Mouse (Mus musculus): Measurements from ENCODE around the gene Vti1a.
A peak's percentile ranks its signal among the peaks of the same experiment; 100 is the strongest.

The Vti1a gene

GRCm38 (mm10) chr19:55381343-55381742, 65.2 kb downstream of the Vti1a start:
- no peak for DNase-seq

GRCm38 (mm10) chr19:55382745-55383144, 66.7 kb downstream of the Vti1a start:
- DNase-seq = no peak

GRCm38 (mm10) chr19:55384634-55385033, 68.5 kb downstream of the Vti1a start:
- DNase-seq = no peak

GRCm38 (mm10) chr19:55389019-55389418, 72.9 kb downstream of the Vti1a start:
- DNase-seq = no peak

GRCm38 (mm10) chr19:55390323-55390722, 74.2 kb downstream of the Vti1a start:
- DNase-seq = no peak

GRCm38 (mm10) chr19:55401638-55402037, 85.5 kb downstream of the Vti1a start:
- DNase-seq = no peak

- DNase-seq = no peak
Measured at GRCm38 (mm10) chr19:55408486-55408885, 92.4 kb downstream of the Vti1a start.

- no peak for DNase-seq
Measured at GRCm38 (mm10) chr19:55411415-55411814, 95.3 kb downstream of the Vti1a start.

GRCm38 (mm10) chr19:55411894-55412293, 95.8 kb downstream of the Vti1a start:
- DNase-seq = no peak

- no peak for DNase-seq
Measured at GRCm38 (mm10) chr19:55414050-55414449, 98.0 kb downstream of the Vti1a start.

- DNase-seq = no peak
Measured at GRCm38 (mm10) chr19:55418756-55419155, 102.7 kb downstream of the Vti1a start.

GRCm38 (mm10) chr19:55419961-55420360, 103.9 kb downstream of the Vti1a start:
- DNase-seq = no peak

GRCm38 (mm10) chr19:55421816-55422215, 105.7 kb downstream of the Vti1a start:
- peak; percentile 54 for DNase-seq

- DNase-seq = no peak
Measured at GRCm38 (mm10) chr19:55422311-55423064, 106.4 kb downstream of the Vti1a start.

GRCm38 (mm10) chr19:55423065-55423716, 107.1 kb downstream of the Vti1a start:
- no peak for DNase-seq

- peak; percentile 87 for DNase-seq
Measured at GRCm38 (mm10) chr19:55423952-55424351, 107.9 kb downstream of the Vti1a start.

GRCm38 (mm10) chr19:55424507-55424906, 108.4 kb downstream of the Vti1a start:
- DNase-seq = no peak

- DNase-seq = no peak
Measured at GRCm38 (mm10) chr19:55440306-55440705, 124.2 kb downstream of the Vti1a start.

- DNase-seq = no peak
Measured at GRCm38 (mm10) chr19:55443618-55444017, 127.5 kb downstream of the Vti1a start.

GRCm38 (mm10) chr19:55449084-55449483, 133.0 kb downstream of the Vti1a start:
- DNase-seq = no peak

GRCm38 (mm10) chr19:55449506-55449905, 133.4 kb downstream of the Vti1a start:
- no peak for DNase-seq

GRCm38 (mm10) chr19:55456325-55457091, 140.4 kb downstream of the Vti1a start:
- no peak for DNase-seq

- DNase-seq = no peak
Measured at GRCm38 (mm10) chr19:55461963-55462362, 145.9 kb downstream of the Vti1a start.

GRCm38 (mm10) chr19:55463670-55464069, 147.6 kb downstream of the Vti1a start:
- DNase-seq = no peak

Measured in layer of hippocampus, adult 9-11 months (tissue).